Mouse (Mus musculus) olfactory bulb, adult 2 months (tissue): Measurements from ENCODE around the gene Mical2.

Experiments
- CTCF ChIP-seq: fragments of 200-500 bp; IDR thresholded peaks from 2 replicates; pipeline ENCODE4 v1.5.1; 2012; ENCODE audit warnings: low read depth, mild to moderate bottlenecking, low read length, moderate library complexity; ENCODE audit not compliant: insufficient read depth
- POLR2A ChIP-seq: fragments of 200-500 bp; IDR thresholded peaks from 2 replicates; pipeline ENCODE4 v1.6.1; 2012; ENCODE audit warnings: mild to moderate bottlenecking, low read depth, low read length, moderate library complexity; ENCODE audit not compliant: insufficient read depth

- no peak for TF ChIP-seq CTCF
- no peak for TF ChIP-seq POLR2A
Observed at GRCm38 (mm10) chr7:112336213-112336631, 110.6 kb downstream of the Mical2 start.
